Mouse (Mus musculus): ENCODE measurements around the gene Kcnk5. TPM values are rescaled to one million over a fixed set of nuclear protein-coding genes. Genes with fewer than 3 reads are reported as not detected.

Kcnk5 gene
- polyA plus RNA-seq, 1 experiment from 2014 or later = 5.5 TPM

DNA sequence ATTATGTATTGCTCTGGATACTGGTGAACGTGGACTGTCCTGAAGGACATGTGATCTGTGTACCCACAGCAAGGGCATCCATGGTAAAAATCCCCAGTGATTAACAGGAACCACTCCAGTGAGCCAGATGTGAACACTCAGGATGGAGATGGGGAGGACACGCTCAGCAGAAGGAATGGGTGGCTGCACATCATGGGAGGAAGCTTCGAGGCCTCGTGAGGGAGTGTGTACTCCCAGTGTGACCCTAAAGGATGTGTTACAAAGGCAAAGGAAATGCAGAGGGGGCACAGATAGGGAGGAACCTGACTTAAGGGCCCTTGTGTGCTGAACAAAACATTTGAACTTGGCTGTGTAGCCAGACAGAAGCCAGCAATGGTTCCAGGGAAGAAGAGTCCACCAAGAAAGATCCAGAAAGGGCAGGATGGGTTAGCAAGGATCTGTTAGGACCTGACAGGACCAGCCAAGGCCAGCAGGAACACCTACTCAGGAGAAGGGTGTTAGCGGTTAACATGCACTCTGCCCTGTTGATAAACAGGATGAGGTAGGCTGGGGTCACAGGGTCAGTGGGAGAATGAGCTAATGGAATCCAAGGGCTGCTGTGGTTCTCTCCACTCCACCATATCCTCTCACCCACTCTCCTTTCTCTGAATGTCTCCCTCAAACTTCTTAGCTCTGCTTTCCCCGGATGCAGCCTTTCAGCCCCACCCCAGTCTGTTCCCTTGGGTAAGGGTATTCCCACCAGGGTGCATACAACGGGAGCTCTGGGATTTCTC is 68.2 kb downstream of the Kcnk5 start:
- no peak for ATAC-seq (ENCODE audit: insufficient number of reproducible peaks, low FRiP score, low TSS enrichment, low read depth)
- no peak overlapping the region for H3K27ac ChIP-seq (replicated peaks)
- 0 out of 2 replicates have a peak, but pooled peaks cover 5% of the 10 kb centered on the region for H3K4me1 ChIP-seq
- H3K9me3 ChIP-seq (replicated peaks) = no peaks in the 10 kb centered on the region
- no peaks in the 10 kb centered on the region for H3K36me3 ChIP-seq
- H3K4me2 ChIP-seq (replicated peaks) = no peak overlapping the region
- 59% methylated on average over 7 of the region's 7 CpGs for WGBS
- no peaks in the 10 kb centered on the region for H3K27me3 ChIP-seq
- H3K4me3 ChIP-seq (replicated peaks) = no peak overlapping the region
- no peak overlapping the region for H3K9ac ChIP-seq

DNA sequence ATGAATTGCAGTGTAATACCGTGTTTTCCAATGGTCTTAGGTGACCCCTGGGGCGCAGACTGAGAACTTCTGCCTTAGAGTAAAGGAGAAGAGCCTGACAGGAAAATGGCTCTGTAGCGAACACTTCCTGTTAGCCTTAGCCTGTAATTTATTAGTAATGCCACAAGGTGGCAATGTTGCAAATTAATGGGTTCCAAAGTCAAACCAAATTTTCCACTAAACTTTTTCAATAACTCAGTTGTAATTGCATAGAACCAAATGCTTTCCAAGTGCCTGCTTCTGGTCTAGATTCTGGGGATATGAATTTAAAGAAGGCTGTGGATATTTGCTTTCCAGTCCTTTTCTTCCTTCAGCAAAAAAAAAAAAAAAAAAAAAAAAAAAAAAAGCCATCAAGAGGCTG is 69.4 kb downstream of the Kcnk5 start:
- ATAC-seq (ENCODE audit: insufficient number of reproducible peaks, low FRiP score, low TSS enrichment, low read depth) = no peak
- Histone ChIP-seq H3K27me3 (no peaks in the 10 kb centered on the region), H3K36me3 (no peaks in the 10 kb centered on the region), H3K9ac (no peak overlapping the region), H3K4me1 (0 out of 2 replicates have a peak, but pooled peaks cover 3% of the 10 kb centered on the region), H3K4me3 (replicated peaks) (no peak overlapping the region), H3K27ac (replicated peaks) (no peak overlapping the region), H3K9me3 (replicated peaks) (no peaks in the 10 kb centered on the region), H3K4me2 (replicated peaks) (no peak overlapping the region)
- WGBS = 71% methylated on average over 3 of the region's 3 CpGs

DNA sequence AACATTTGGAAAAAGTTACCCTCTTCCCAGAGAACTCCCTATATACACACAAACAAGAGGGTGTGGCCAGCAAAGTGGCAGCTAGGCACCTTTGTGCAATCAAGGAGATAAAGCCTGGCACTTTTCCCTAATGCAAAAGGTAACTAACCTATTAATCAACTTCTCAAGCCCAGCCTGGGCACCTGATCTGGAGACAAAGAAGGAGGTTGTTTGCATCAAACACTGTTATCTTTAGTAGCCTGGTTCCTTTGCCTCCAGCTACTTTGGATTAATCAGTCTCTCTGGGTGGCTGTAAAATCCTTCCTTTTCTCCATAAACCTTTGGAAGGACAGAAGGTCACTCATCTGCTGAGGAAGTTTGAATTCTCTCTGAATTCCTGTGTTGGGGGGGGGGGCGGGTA is 70.7 kb downstream of the Kcnk5 start:
- no peak overlapping the region for H3K9ac ChIP-seq
- ATAC-seq (ENCODE audit: insufficient number of reproducible peaks, low FRiP score, low TSS enrichment, low read depth) = no peak
- H3K27me3 ChIP-seq = no peaks in the 10 kb centered on the region
- no peak overlapping the region for H3K4me3 ChIP-seq (replicated peaks)
- H3K9me3 ChIP-seq (replicated peaks) = no peaks in the 10 kb centered on the region
- H3K4me2 ChIP-seq (replicated peaks) = no peak overlapping the region
- H3K27ac ChIP-seq (replicated peaks) = no peak overlapping the region
- H3K36me3 ChIP-seq = no peaks in the 10 kb centered on the region
- no peaks in the 10 kb centered on the region for H3K4me1 ChIP-seq
- 86% methylated on average over 1 of the region's 1 CpGs for WGBS

DNA sequence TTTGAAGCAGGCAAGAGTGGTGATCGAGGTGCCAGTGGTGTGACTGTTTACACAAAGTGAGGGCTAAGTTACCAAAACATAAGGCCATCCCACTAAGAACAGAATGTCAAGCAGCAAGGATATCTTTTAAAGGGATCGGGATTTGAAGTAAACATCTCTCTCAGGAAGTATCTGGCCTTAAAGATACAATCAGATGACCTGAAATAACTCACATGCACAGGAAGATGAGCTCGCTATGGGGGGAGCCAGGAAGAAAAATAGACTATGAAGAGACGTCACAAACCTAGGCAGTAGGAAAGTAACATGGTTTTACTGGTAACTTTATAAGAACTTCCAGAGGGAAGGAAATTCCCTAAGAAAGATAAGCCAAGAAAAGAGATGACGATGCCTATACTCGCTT is 75.3 kb downstream of the Kcnk5 start:
- H3K4me1 ChIP-seq = no peaks in the 10 kb centered on the region
- no peak for ATAC-seq (ENCODE audit: insufficient number of reproducible peaks, low FRiP score, low TSS enrichment, low read depth)
- H3K27me3 ChIP-seq = no peaks in the 10 kb centered on the region
- H3K4me3 ChIP-seq (replicated peaks) = no peak overlapping the region
- H3K9ac ChIP-seq = no peak overlapping the region
- H3K27ac ChIP-seq (replicated peaks) = no peak overlapping the region
- WGBS = 73% methylated on average over 6 of the region's 6 CpGs
- no peak overlapping the region for H3K4me2 ChIP-seq (replicated peaks)
- no peaks in the 10 kb centered on the region for H3K36me3 ChIP-seq
- H3K9me3 ChIP-seq (replicated peaks) = no peaks in the 10 kb centered on the region

DNA sequence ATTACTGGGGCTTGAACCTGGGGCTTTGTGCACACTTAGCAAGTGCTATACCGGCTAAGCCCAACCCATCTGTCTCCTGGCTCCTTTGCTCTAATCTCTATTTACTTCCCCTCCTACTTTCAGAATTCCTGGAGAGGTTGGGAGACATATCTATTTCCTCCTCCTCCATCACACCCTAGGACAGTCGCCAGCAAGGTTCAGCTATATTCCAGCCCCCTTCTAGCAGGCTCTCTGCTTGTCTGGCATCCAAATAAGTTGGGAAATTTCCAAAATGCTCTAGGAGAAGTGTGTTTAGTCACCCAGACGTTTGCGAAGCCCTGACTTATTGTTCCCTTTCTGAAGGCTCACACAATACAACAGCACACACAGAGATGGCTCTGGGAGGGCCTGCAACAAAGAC is 78.4 kb downstream of the Kcnk5 start:
- Histone ChIP-seq H3K36me3 (no peaks in the 10 kb centered on the region), H3K4me2 (replicated peaks) (no peak overlapping the region), H3K4me1 (no peaks in the 10 kb centered on the region), H3K27ac (replicated peaks) (no peak overlapping the region), H3K9me3 (replicated peaks) (no peaks in the 10 kb centered on the region), H3K9ac (no peak overlapping the region), H3K27me3 (no peaks in the 10 kb centered on the region), H3K4me3 (replicated peaks) (no peak overlapping the region)
- WGBS = 48% methylated on average over 4 of the region's 4 CpGs
- ATAC-seq (ENCODE audit: insufficient number of reproducible peaks, low FRiP score, low TSS enrichment, low read depth) = no peak

DNA sequence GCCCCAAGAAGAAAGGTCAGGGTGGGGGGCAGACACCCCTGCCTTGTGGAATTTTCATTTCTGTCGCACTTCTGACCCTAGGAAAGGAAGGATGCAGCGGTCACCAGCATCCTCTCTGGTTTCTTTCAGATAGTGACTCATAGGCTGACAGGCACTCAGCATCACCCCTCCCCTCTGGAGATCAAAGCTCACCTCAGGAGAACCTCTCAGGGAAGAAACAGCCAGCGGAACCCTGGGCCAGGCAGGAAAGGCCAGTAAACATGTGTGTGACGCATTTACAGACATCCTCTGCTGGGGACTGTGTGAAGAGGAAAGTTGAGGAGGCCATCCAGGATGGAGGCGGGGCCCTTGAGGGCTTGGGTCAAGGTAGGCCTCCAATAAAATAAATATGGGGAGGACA is 83.5 kb downstream of the Kcnk5 start:
- H3K9ac ChIP-seq = no peak overlapping the region
- H3K4me2 ChIP-seq (replicated peaks) = no peak overlapping the region
- no peaks in the 10 kb centered on the region for H3K4me1 ChIP-seq
- H3K9me3 ChIP-seq (replicated peaks) = no peaks in the 10 kb centered on the region
- no peak overlapping the region for H3K4me3 ChIP-seq (replicated peaks)
- no peaks in the 10 kb centered on the region for H3K36me3 ChIP-seq
- H3K27me3 ChIP-seq = 0 out of 2 replicates have a peak, but pooled peaks cover 3% of the 10 kb centered on the region
- no peak for ATAC-seq (ENCODE audit: insufficient number of reproducible peaks, low FRiP score, low TSS enrichment, low read depth)
- 58% methylated on average over 5 of the region's 5 CpGs for WGBS
- H3K27ac ChIP-seq (replicated peaks) = no peak overlapping the region

DNA sequence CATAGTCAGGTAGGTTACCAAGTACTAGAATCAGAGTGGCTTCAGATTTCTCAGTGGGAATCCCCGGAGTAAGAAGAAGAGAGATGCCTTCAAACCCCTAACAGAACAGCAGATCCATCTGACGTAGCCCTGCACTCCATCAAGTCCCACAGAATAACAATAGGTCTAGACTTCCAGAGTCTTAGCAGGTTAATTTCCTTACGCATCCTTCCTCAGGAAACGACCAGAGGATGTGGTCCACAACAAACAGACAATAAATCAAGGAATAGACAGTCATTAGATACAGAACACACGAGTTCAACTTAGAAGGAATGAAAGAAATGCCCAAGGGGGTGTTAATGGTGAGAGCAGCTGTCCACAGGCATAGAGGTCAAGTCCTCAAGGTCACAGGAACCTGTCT is 86.7 kb downstream of the Kcnk5 start:
- no peaks in the 10 kb centered on the region for H3K9me3 ChIP-seq (replicated peaks)
- H3K9ac ChIP-seq = no peak overlapping the region
- H3K27me3 ChIP-seq = 0 out of 2 replicates have a peak, but pooled peaks cover 5% of the 10 kb centered on the region
- H3K4me1 ChIP-seq = no peaks in the 10 kb centered on the region
- no peak overlapping the region for H3K4me2 ChIP-seq (replicated peaks)
- no peak for ATAC-seq (ENCODE audit: insufficient number of reproducible peaks, low FRiP score, low TSS enrichment, low read depth)
- no peak overlapping the region for H3K27ac ChIP-seq (replicated peaks)
- no peak overlapping the region for H3K4me3 ChIP-seq (replicated peaks)
- H3K36me3 ChIP-seq = no peaks in the 10 kb centered on the region
- WGBS = 56% methylated on average over 5 of the region's 5 CpGs

DNA sequence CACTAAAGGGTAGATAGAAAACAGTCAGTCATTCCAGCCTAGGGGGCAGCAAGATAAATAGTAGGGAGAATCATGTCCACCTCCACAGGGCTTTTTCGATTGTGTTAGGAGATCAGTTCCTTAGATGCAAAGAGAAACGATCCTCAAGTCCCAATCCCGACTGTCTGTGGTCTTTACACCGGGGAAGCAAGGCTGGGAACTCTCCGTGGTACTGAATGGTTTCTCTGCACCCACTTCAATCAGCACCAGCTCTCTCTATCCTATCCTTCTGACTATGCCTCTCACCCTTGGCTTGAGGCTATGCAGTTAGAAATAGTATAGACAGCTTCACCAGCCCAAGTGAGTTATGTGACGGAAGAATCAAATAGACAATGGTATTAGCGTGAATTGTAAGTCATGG is 88.1 kb downstream of the Kcnk5 start:
- no peaks in the 10 kb centered on the region for H3K4me1 ChIP-seq
- no peak overlapping the region for H3K27ac ChIP-seq (replicated peaks)
- no peaks in the 10 kb centered on the region for H3K9me3 ChIP-seq (replicated peaks)
- H3K27me3 ChIP-seq = 0 out of 2 replicates have a peak, but pooled peaks cover 5% of the 10 kb centered on the region
- no peak overlapping the region for H3K9ac ChIP-seq
- no peaks in the 10 kb centered on the region for H3K36me3 ChIP-seq
- H3K4me2 ChIP-seq (replicated peaks) = no peak overlapping the region
- WGBS = 15% methylated on average over 7 of the region's 7 CpGs
- H3K4me3 ChIP-seq (replicated peaks) = no peak overlapping the region
- no peak for ATAC-seq (ENCODE audit: insufficient number of reproducible peaks, low FRiP score, low TSS enrichment, low read depth)

Other genes starting within 250 kb of the Kcnk5 start
- 56.9 and 67.6 TPM in 2 replicates for gene Gng2, start 204.2 kb downstream of the Kcnk5 start, polyA plus RNA-seq (2015; fragmentation: Nextera tagmentation; extraction: Ambion mirVana)
- 12.9 and 13.2 TPM in 2 replicates for gene Saysd1, start 43.3 kb downstream of the Kcnk5 start, polyA plus RNA-seq (2015; fragmentation: Nextera tagmentation; extraction: Ambion mirVana)
- gene Kcnk16, start 87.4 kb upstream of the Kcnk5 start, polyA plus RNA-seq (2015; fragmentation: Nextera tagmentation; extraction: Ambion mirVana) = 0.12 and 0.68 TPM in 2 replicates
- gene Nudt13, start 112.9 kb upstream of the Kcnk5 start, polyA plus RNA-seq (2015; fragmentation: Nextera tagmentation; extraction: Ambion mirVana) = 16.6 and 22.8 TPM in 2 replicates
- 47.3 and 54.4 TPM in 2 replicates for gene Ecd, start 166.3 kb upstream of the Kcnk5 start, polyA plus RNA-seq (2015; fragmentation: Nextera tagmentation; extraction: Ambion mirVana)
- gene Fam149b, start 166.4 kb upstream of the Kcnk5 start, polyA plus RNA-seq (2015; fragmentation: Nextera tagmentation; extraction: Ambion mirVana) = 36.0 and 36.9 TPM in 2 replicates
- 168 and 176 TPM in 2 replicates for gene Dnajc9, start 207.1 kb upstream of the Kcnk5 start, polyA plus RNA-seq (2015; fragmentation: Nextera tagmentation; extraction: Ambion mirVana)
- gene Mrps16, start 211.8 kb upstream of the Kcnk5 start, polyA plus RNA-seq (2015; fragmentation: Nextera tagmentation; extraction: Ambion mirVana) = 82.9 and 90.6 TPM in 2 replicates

All from embryonic facial prominence, embryonic 15.5 days (tissue).